Mouse (Mus musculus): ENCODE measurements around the gene Cbl. TPM values are rescaled to one million over a fixed set of nuclear protein-coding genes. Genes with fewer than 3 reads are reported as not detected.

The Cbl gene
- polyA plus RNA-seq, 1 experiment from 2014 or later: 12.0 TPM

- 58% methylated on average over 7 of the region's 7 CpGs for WGBS
- Histone ChIP-seq H3K4me3 (ENCODE audit: low read depth, low read length) (peak overlapping the region; percentile 61), H3K9ac (ENCODE audit: low read depth, low read length) (no peak overlapping the region), H3K4me2 (peak overlapping the region; percentile 77), H3K4me1 (replicated peaks; ENCODE audit: control insufficient read depth, insufficient read depth, low read length) (peaks cover 13% of the 10 kb centered on the region), H3K27me3 (replicated peaks; ENCODE audit: control insufficient read depth, insufficient read depth, low read length) (peaks cover 63% of the 10 kb centered on the region), H3K36me3 (ENCODE audit: control insufficient read depth, insufficient read depth, low read length) (0 out of 2 replicates have a peak, but pooled peaks cover 8% of the 10 kb centered on the region), H3K27ac (ENCODE audit: low read depth, low read length) (no peak overlapping the region), H3K9me3 (ENCODE audit: control insufficient read depth, low read length) (no peaks in the 10 kb centered on the region)
- DNase-seq (ENCODE audit: low spot score): no peak
- no peak for ATAC-seq (replicated peaks; ENCODE audit: low FRiP score)
Observed at GRCm38 (mm10) chr9:44135731-44136411, 98.0 kb downstream of the Cbl start.

GRCm38 (mm10) chr9:44134851-44135730, 98.8 kb downstream of the Cbl start:
- Histone ChIP-seq H3K4me2 (peak overlapping the region; percentile 77), H3K36me3 (ENCODE audit: control insufficient read depth, insufficient read depth, low read length) (0 out of 2 replicates have a peak, but pooled peaks cover 2% of the 10 kb centered on the region), H3K27me3 (replicated peaks; ENCODE audit: control insufficient read depth, insufficient read depth, low read length) (peaks cover 71% of the 10 kb centered on the region), H3K9me3 (ENCODE audit: control insufficient read depth, low read length) (no peaks in the 10 kb centered on the region), H3K27ac (ENCODE audit: low read depth, low read length) (no peak overlapping the region), H3K4me1 (replicated peaks; ENCODE audit: control insufficient read depth, insufficient read depth, low read length) (peaks cover 21% of the 10 kb centered on the region), H3K4me3 (ENCODE audit: low read depth, low read length) (peak overlapping the region; percentile 61), H3K9ac (ENCODE audit: low read depth, low read length) (peak overlapping the region; percentile 53)
- ATAC-seq (replicated peaks; ENCODE audit: low FRiP score) (no peak), DNase-seq (ENCODE audit: low spot score) (no peak)
- 5% methylated on average over 47 of the region's 49 CpGs for WGBS

- DNase-seq (ENCODE audit: low spot score): peak; percentile 58
- peaks cover 28% of the 10 kb centered on the region for H3K4me1 ChIP-seq (replicated peaks; ENCODE audit: control insufficient read depth, insufficient read depth, low read length)
- WGBS: 2% methylated on average over 55 of the region's 55 CpGs
- H3K4me2 ChIP-seq: peak within 1 kb of the TSS; percentile 77
- H3K9me3 ChIP-seq (ENCODE audit: control insufficient read depth, low read length): no peaks in the 10 kb centered on the region
- H3K27ac ChIP-seq (ENCODE audit: low read depth, low read length): no peak within 1 kb of the TSS
- 0 out of 2 replicates have a peak, but pooled peaks have one; percentile 28 for ATAC-seq (replicated peaks; ENCODE audit: low FRiP score)
- 0 out of 2 replicates have a peak, but pooled peaks cover 2% of the 10 kb centered on the region for H3K36me3 ChIP-seq (ENCODE audit: control insufficient read depth, insufficient read depth, low read length)
- H3K27me3 ChIP-seq (replicated peaks; ENCODE audit: control insufficient read depth, insufficient read depth, low read length): peaks cover 79% of the 10 kb centered on the region
- peak within 1 kb of the TSS; percentile 61 for H3K4me3 ChIP-seq (ENCODE audit: low read depth, low read length)
- peak within 1 kb of the TSS; percentile 53 for H3K9ac ChIP-seq (ENCODE audit: low read depth, low read length)
Observed at GRCm38 (mm10) chr9:44134101-44134850, 99.6 kb downstream of the Cbl start, which contains the start of gene Mcam. Mcam (plus strand) TSS chr9:44134469.

GRCm38 (mm10) chr9:44133287-44133686, 100.6 kb downstream of the Cbl start:
- Histone ChIP-seq H3K9ac (ENCODE audit: low read depth, low read length) (no peak overlapping the region), H3K4me2 (peak overlapping the region; percentile 23; the same call in 1 of the 2 replicates), H3K27ac (ENCODE audit: low read depth, low read length) (no peak overlapping the region), H3K4me1 (replicated peaks; ENCODE audit: control insufficient read depth, insufficient read depth, low read length) (peaks cover 29% of the 10 kb centered on the region), H3K9me3 (ENCODE audit: control insufficient read depth, low read length) (no peaks in the 10 kb centered on the region), H3K36me3 (ENCODE audit: control insufficient read depth, insufficient read depth, low read length) (no peaks in the 10 kb centered on the region), H3K4me3 (ENCODE audit: low read depth, low read length) (peak overlapping the region; percentile 61), H3K27me3 (replicated peaks; ENCODE audit: control insufficient read depth, insufficient read depth, low read length) (peaks cover 86% of the 10 kb centered on the region)
- ATAC-seq (replicated peaks; ENCODE audit: low FRiP score) (no peak), DNase-seq (ENCODE audit: low spot score) (no peak)
- 28% methylated on average over 2 of the region's 2 CpGs for WGBS

- peaks cover 29% of the 10 kb centered on the region for H3K4me1 ChIP-seq (replicated peaks; ENCODE audit: control insufficient read depth, insufficient read depth, low read length)
- WGBS: 52% methylated on average over 5 of the region's 5 CpGs
- H3K9me3 ChIP-seq (ENCODE audit: control insufficient read depth, low read length): no peaks in the 10 kb centered on the region
- no peak overlapping the region for H3K9ac ChIP-seq (ENCODE audit: low read depth, low read length)
- no peaks in the 10 kb centered on the region for H3K36me3 ChIP-seq (ENCODE audit: control insufficient read depth, insufficient read depth, low read length)
- H3K4me2 ChIP-seq: no peak overlapping the region
- peaks cover 84% of the 10 kb centered on the region for H3K27me3 ChIP-seq (replicated peaks; ENCODE audit: control insufficient read depth, insufficient read depth, low read length)
- no peak overlapping the region for H3K27ac ChIP-seq (ENCODE audit: low read depth, low read length)
- no peak for DNase-seq (ENCODE audit: low spot score)
- ATAC-seq (replicated peaks; ENCODE audit: low FRiP score): no peak
- H3K4me3 ChIP-seq (ENCODE audit: low read depth, low read length): no peak overlapping the region
Observed at GRCm38 (mm10) chr9:44132200-44132599, 101.6 kb downstream of the Cbl start.

DNA sequence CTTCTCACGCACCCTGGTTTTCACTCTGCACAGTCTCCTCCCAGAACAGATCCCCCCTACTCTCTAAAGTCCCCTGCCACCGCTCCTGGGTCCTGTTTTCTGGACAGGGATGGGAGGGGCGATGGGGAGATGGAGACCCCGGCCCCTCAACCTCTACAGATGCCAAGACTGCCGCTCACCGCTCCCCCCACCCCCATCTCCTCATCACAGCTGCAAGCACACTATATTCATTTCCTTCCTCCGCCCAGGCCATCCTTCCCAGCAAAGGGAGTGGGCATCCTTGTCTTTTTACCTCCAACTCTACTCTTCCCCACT, 102.6 kb downstream of the Cbl start:
- peak overlapping the region; percentile 7; the same call in 1 of the 2 replicates for H3K4me3 ChIP-seq (ENCODE audit: low read depth, low read length)
- DNase-seq (ENCODE audit: low spot score) (no peak), ATAC-seq (replicated peaks; ENCODE audit: low FRiP score) (no peak)
- H3K4me1 ChIP-seq (replicated peaks; ENCODE audit: control insufficient read depth, insufficient read depth, low read length): peaks cover 29% of the 10 kb centered on the region
- H3K27me3 ChIP-seq (replicated peaks; ENCODE audit: control insufficient read depth, insufficient read depth, low read length): peaks cover 75% of the 10 kb centered on the region
- no peak overlapping the region for H3K4me2 ChIP-seq
- no peaks in the 10 kb centered on the region for H3K36me3 ChIP-seq (ENCODE audit: control insufficient read depth, insufficient read depth, low read length)
- 34% methylated on average over 7 of the region's 7 CpGs for WGBS
- H3K9ac ChIP-seq (ENCODE audit: low read depth, low read length): no peak overlapping the region
- H3K27ac ChIP-seq (ENCODE audit: low read depth, low read length): peak overlapping the region; percentile 1; the same call in 1 of the 2 replicates
- H3K9me3 ChIP-seq (ENCODE audit: control insufficient read depth, low read length): no peaks in the 10 kb centered on the region

GRCm38 (mm10) chr9:44130581-44131275, 103.1 kb downstream of the Cbl start:
- DNase-seq (ENCODE audit: low spot score) (no peak), ATAC-seq (replicated peaks; ENCODE audit: low FRiP score) (no peak; the same call in 1 of the 2 replicates)
- Histone ChIP-seq H3K27ac (ENCODE audit: low read depth, low read length) (peak overlapping the region; percentile 59), H3K27me3 (replicated peaks; ENCODE audit: control insufficient read depth, insufficient read depth, low read length) (peaks cover 71% of the 10 kb centered on the region), H3K9me3 (ENCODE audit: control insufficient read depth, low read length) (no peaks in the 10 kb centered on the region), H3K9ac (ENCODE audit: low read depth, low read length) (peak overlapping the region; percentile 30; the same call in 1 of the 2 replicates), H3K36me3 (ENCODE audit: control insufficient read depth, insufficient read depth, low read length) (no peaks in the 10 kb centered on the region), H3K4me1 (replicated peaks; ENCODE audit: control insufficient read depth, insufficient read depth, low read length) (peaks cover 29% of the 10 kb centered on the region), H3K4me2 (peak overlapping the region; percentile 69), H3K4me3 (ENCODE audit: low read depth, low read length) (peak overlapping the region; percentile 41)
- 18% methylated on average over 19 of the region's 19 CpGs for WGBS

- Histone ChIP-seq H3K4me1 (replicated peaks; ENCODE audit: control insufficient read depth, insufficient read depth, low read length) (peaks cover 29% of the 10 kb centered on the region), H3K9me3 (ENCODE audit: control insufficient read depth, low read length) (no peaks in the 10 kb centered on the region), H3K27me3 (replicated peaks; ENCODE audit: control insufficient read depth, insufficient read depth, low read length) (peaks cover 64% of the 10 kb centered on the region), H3K36me3 (ENCODE audit: control insufficient read depth, insufficient read depth, low read length) (no peaks in the 10 kb centered on the region), H3K27ac (ENCODE audit: low read depth, low read length) (peak overlapping the region; percentile 59), H3K9ac (ENCODE audit: low read depth, low read length) (peak overlapping the region; percentile 40), H3K4me3 (ENCODE audit: low read depth, low read length) (peak overlapping the region; percentile 41), H3K4me2 (peak overlapping the region; percentile 69)
- under 1% methylated on average over 27 of the region's 27 CpGs for WGBS
- ATAC-seq (replicated peaks; ENCODE audit: low FRiP score) (peak; percentile 32; the same call in 1 of the 2 replicates), DNase-seq (ENCODE audit: low spot score) (peak; percentile 69)
Observed at GRCm38 (mm10) chr9:44130034-44130433, 103.8 kb downstream of the Cbl start.
